Mouse (Mus musculus): ENCODE results near the gene Metrnl.

Metrnl gene

DNA sequence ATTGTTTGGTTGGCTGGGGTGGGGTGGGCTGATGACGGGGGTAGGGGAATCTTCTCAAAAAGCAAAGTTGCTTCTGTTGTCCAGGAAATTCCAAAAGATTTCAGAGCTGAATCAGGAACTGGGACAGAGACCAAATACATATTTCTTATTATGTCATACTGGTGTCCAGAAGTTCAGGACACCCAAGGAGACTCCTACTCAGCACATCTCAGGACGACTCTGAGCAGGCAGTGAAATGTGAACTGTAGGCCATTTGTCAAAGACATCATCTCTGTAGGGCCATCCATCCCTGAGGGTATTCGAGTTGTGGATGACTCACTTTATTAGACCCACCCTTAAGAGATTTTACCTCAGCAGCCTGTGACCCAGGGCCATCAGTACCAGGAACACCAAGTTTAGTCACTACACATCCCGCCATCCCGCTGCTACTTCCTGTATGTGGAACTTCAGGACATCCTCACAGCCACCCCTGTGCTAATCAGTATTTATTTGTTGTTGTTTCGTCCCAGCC is 15.8 kb upstream of the Metrnl start:
- DNase-seq (ENCODE audit: low read depth): no peak

DNA sequence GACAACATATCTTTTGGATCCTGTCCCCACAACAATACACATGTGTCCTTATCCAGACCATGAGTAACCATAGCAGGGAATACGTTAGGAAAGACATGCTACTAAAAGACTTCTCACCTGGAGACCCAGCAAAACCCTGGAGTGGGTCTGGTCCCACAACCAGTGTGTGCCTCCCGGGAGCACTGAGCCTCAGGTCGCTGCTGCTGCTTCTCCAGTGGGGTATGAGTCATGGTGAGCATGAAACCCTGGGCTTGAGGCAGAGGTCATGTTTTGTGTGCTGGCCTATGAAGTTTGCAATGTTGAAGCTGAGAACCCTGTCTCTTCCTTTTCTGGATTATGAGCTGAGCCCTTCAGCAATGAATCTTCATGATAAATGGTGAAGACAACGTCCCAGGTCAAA is 15.3 kb upstream of the Metrnl start:
- DNase-seq (ENCODE audit: low read depth): no peak

DNA sequence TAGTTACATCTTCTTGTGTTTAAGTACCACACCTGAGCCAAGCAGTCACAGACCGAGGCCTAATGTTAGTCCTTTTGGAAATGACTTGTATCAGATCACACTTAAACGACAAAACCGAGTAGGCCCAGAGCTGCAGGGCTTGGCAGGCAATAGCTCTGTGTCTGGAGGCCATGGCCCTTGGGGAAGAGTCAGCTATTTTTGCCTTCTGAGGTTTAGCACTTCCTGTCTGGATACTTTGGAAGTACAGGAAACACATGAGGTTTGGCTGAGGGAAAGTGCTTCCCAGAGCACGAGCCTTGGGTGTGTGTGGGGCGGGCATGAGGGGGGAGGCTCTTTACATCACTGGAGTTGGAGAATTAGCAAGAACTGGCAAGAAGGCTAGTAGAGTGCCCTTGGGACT is 14.7 kb upstream of the Metrnl start:
- no peak for DNase-seq (ENCODE audit: low read depth)

DNA sequence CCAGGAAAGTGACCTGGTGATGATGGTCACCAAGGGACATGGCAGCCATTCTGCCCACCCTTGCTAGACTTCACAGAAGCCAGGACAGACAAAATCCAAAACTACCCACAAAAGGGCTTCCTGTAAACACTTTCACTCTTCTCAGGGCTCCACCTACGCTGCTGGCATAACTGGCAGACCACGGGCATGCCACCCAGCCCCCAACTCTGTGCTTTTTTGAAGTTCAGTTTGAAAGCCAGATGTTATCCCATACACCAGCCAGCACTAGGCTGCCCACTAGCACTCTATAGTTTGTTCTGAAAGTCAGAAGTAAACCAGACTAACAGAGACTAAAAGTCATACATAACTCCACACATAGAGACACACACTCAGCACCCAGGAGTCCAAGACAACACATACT is 13.3 kb upstream of the Metrnl start:
- DNase-seq (ENCODE audit: low read depth): no peak

DNA sequence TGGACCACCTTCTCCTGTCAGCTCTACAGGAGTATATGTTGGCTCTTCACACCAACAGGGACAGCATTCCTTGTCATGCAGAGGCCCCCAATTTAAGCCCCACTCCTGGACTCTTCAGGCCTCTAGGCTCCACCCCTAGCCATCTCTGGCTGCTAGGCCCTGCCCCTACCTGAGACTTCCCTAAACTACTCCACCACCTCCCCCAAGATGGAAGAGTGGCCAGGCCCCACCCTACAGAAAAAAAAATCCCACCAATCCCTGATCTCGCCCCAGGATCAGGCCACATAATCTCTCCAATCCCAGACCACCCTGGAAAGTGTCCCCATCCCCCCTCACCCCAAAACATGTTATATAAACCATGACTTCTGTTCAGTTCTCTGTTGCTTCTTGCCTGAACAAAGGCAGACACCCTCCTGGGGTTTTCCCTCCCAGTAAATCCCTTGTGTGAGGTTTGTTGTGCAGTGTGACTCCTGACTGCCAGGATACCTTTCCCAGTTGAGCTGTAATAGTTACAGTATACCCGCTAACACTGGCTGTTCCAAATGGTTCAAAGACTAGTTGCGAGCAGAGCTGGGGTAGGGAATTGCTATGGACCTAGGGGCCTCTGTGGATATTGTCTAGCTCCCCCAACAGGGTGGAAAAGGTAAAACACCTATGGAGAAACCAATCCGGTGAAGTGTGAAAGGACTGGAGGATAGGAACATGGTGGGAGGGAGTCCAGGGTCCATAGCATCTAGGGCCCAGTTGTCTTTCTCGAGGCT is 5.9 kb upstream of the Metrnl start:
- no peak for DNase-seq (ENCODE audit: low read depth)

DNA sequence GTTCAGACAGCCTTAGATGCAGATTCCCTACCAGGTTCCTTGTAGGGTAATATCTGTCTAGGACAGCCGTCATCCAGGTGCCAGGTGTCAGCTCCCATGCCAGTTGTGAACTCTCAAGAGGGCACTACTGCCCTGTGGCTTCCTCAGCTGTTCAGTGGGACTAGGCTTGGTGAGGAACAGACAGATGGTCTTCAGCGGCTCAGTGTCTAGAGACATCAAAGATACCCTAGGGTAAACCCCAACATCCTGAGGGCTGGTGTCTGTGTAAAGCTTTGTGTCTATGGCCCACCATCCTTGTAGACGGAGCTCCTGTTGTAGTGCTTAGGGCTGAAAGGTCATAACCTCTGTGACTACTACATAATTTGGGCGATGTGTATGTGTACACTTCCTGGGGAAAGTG is 4.1 kb upstream of the Metrnl start:
- no peak for DNase-seq (ENCODE audit: low read depth)

DNA sequence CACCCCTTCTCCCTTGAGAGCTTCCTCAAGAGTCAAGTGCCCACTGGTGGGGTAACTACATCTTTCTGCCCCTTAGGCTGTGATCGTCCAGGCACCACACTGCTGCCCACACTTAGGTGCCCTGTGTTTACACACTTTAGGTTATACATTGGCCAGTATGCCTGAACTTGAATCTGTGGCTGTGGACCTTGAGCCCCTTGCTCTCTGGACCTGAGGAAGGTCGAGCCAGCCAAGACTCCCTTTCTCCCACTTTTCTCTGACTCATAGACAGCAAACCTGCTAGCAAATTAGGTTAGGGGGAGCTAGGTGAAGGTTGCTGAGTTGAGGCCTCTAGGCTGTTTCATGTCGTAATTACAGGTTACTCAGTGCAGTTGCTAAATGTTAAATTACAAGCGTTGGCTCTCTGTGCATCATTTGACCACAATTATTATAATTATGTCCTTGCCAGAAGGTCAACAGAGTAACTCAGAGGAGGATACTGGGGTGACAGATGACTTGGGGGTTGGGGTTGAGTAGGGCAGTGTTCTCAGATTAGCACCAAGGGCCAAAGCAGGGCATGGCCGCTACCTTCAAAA is 2.9 kb upstream of the Metrnl start:
- no peak for DNase-seq (ENCODE audit: low read depth)

DNA sequence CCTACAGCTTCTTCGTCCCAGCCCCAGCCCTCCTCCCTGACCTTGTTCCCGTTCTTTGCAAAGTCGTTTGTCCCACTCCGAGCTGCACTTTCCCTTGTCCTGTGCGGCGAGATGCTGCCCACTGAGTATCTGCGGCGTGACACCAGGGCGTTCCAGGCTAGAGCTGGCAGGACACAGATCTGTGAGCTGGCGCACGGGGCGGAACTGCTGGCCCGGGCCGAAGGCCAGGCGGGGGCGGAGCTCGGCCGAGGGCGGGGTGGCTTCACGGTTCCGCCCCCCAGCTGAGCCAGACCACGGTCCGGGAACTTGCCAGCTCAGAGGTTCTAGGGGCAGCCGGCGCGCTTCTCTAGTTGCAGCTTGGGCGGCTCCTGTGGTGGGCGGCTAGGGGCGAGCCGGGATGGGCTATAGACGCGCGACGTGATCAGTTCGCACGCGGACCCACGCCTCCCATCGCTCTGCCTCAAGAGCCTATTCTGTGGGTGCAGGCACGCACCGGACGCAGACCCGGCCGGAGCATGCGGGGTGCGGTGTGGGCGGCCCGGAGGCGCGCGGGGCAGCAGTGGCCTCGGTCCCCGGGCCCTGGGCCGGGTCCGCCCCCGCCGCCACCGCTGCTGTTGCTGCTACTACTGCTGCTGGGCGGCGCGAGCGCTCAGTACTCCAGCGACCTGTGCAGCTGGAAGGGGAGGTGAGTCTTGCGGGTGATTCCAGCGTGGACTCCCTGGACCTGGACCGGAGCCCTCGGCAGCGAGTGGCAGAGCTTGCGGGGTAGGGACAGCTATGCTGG is 959 bp downstream of the Metrnl start:
- DNase-seq (ENCODE audit: low read depth): peak; percentile 19

DNA sequence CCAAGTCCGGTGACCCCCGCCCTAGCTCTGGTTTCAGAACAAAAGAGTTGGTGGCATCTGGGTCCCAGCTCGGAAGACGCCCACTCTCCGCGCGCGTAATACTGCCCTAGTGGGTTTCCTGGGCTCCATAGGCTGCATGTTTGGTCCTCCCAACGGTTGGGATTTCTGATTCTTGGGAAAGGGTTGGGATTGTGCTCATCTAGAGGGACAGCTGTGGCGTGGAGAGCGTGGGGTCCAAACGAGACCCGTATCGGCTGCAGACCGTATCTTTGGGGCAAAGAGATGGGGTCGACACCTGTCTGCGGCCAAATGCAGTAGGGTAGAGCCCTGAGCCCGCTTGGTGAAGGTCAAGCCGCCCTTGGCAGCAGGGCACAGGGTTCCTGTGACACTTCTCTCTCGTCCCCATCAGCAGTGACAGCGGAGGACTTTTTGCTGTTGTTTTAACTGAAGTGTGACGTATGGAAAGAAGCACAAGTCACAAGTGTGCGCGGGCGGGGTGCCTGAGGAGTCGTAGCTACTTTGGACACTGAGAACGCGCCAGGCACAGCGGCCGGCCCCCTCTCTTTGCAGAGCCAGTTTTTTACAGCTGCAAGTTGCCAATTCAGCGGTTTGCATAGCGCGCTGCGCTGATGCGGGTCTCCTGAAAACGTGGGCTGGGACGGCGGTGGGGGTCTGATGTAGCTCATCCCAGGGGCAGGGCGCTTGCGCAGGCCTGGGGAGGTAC is 1.7 kb downstream of the Metrnl start:
- DNase-seq (ENCODE audit: low read depth): no peak

DNA sequence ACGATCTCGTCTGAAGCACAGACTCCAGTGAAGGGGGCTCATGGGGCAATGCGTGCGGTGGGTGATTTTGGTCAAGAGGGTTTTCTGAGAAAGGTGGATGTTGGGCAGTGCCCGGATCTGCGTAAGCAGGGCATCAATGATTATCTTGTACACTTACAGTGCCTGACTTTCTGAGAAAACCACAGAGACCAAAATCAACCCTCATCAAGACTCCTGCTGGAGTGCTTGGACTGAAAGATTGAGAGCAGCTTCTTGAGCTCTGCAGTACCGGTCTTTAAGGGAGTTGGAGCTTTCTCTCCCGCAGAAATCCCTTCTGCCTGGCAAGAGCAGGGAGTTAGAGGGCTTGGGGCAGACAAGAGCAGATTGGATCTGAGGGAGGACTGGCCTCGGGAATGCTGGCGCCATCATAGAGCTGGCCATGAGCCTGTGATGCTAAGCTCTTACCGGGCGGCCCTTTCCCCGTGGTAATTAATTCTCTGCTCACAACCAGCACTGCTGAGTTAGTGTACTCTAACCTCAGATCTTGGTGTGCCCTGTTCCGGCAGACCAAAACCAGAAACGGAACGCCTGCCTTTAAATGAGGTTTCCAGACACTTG is 2.4 kb downstream of the Metrnl start:
- no peak for DNase-seq (ENCODE audit: low read depth)

DNA sequence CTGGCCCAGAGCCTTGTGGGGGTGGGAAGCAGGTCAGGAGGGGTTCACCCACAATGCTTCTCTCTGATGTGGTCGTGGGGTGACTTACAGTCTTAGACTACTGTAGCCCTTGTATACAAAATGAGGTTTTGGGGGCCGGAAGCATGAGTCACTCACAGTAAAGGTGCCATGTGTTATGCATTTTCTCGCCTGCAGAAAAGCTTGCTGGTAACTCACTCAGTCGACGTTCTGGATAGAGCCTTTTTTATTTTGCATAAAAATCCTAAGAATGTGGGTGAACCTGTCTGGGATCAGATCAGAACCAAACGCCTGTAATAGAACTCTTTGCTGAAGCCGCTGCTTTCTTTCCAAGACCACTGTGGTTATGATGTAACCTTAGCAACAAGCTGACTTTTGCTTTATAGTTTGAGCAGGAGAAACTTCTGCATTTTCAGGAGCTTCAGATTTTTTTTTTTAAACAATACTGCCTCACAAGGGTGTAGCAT is 5.2 kb downstream of the Metrnl start:
- DNase-seq (ENCODE audit: low read depth): no peak

DNA sequence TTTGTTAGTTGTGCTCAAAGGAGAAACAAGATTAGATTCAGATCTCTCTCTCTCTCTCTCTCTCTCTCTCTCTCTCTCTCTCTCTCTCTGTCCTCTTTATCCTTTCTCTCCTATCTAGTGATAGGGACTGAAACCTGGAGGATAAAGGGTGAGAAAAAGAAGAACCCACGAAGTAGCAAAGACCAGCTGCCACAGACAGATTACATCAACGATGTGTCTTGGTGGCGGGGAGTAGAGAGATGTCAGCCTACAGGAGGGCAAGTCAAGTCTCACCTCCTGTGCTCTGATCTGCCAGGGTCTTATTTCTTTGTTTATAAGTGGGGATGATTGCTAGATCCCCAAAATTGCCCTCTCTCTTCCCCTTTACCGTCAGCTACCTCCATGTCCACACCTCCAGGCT is 7.9 kb downstream of the Metrnl start:
- DNase-seq (ENCODE audit: low read depth): no peak

DNA sequence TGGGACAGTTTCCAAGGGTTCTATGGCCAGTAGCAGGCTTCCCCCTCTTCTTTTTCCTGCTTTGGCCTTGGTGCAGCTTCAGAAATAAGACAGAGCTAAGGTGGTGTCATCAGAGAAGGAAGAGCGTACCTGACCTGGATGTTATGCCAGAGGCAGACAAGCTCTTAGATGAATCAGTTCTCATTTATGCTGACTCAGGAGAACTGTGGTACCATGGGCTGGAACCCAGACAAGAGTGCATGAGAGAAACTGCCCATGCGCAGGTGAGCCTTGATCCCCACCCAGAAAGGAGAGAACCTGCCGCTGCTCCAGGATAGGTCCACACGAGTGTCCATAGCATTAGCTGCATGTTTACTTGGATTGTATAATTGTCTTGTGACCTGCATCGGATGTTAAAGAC is 8.9 kb downstream of the Metrnl start:
- no peak for DNase-seq (ENCODE audit: low read depth)

DNA sequence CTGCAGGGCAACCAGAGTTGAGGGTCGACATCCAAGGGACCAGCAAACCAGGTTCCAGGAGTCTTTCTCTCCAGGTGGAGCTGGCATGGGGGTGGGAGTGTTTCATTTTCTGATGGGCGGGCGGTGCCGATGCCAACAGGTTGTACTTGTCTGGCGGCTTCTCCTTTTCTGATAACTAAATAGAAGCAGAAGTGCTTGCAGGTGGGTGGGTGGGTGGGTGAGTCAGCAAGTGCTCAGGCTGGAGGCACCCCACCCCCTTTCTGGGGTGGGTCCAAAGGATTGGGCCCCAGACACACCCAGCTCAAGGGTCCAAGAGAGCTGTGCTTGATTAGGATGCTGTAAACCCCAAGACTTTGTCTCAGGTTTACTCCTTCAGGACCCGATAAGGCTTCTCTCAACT is 11.6 kb downstream of the Metrnl start:
- DNase-seq (ENCODE audit: low read depth): no peak

DNA sequence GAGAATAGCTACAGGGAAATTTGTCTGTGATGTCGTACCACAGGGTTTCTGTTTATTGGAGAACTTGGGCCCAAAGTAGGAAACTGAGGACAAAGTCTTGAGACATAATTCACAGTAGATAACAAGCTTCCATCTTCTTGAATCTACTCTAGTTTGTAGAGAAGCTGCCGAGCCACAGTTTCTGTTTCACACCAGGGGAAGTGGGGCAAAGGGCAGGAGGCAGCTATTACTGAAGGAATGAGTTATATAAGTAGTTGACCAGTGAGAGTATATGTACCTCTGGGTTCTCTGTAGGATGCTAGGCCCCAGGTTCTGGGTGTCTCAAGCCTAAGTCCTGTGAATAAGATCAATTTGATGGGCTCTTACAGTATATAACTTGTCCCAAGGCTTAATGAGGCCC is 12.2 kb downstream of the Metrnl start:
- no peak for DNase-seq (ENCODE audit: low read depth)

DNA sequence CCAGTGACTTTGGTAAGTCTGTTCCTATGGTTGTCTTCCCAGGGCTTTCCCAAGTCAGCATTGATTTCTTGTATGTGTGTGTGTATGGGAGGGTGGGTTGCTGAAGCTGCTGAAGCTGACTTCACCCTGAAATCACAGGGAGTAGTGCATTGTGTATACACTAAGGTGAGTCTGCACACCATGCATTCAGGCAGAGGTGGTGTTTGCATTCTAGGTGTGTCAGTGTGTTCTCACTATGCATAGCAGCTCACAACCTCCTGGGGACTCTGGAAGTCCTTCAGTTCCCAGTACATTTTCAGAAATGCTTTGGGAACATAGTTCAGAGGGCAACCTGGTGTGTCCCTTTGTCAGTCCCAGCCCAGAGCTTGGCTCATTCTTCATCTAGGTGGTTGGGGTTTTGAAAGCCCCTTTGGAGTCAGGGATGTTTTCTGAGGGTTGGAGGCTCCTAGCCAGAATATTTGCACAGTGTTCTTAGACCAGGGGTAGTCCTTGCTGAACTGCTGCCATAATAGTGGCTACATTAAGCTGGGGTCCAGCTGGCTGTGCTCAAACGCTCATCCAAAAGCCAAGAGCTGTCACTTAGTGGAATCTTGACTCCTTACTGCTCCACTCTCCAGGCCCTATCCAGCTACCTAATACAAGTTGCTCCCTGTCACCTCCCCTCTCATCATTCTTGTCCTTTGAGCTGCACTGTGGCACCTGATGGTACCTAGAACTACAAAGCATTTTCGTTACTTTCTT is 13.6 kb downstream of the Metrnl start:
- no peak for DNase-seq (ENCODE audit: low read depth)

DNA sequence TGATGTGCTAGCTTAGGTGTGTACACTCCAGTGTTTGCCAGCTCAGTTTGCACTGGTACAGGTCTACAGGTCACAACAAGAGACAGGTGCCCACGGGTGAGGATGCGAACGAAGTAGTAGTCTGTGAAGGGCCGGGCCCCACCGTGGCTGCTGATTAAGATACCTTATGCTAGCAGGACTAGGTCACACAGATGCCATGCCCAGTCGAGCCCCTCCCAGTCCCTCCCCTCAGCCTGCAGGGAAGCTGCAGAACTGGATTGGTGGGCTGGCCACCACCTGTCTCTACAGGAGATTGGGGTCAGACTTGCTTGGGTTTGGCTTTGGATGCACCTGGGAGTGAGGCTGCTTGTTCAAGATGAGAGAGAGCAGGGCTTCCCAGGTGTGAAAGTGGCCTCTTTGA is 16.4 kb downstream of the Metrnl start:
- no peak for DNase-seq (ENCODE audit: low read depth)

DNA sequence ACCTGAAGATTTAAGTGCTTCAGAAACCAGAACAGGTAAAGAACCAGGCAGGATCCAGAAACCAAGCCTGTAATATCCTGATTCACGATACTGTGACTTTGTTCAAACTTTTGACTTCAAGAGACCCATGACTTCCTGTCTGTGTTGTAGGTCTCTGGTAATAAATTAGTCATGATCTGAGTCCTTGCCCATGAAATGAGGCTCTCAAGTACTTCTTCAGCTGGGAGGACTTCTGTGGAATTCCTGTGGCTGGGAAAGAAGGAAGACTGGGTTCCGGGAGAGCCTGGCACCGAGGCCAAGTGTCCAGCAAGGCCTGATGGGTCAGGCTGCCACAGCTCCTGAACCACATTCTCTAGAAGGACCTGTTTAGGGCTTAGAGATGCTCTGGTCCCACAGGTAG is 19.4 kb downstream of the Metrnl start:
- DNase-seq (ENCODE audit: low read depth): no peak

DNA sequence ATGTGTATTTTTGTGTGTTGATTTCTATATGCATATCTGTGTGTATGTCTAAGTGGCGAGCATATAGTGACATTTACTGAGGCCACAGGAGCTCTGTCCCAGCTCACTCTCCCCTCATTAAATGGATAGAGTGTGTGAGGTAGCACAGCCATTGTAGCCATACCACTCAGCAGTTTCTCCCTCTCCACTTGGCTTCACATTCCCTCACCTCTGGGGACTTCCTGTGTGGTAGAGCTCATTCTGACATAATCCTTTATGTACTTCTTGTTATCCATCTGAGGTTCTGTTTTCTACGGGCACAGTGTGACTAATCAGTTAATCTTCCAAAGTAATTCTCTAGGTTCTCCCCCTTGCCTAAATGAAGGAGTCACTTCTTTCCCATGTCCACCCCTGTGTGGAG is 21.1 kb downstream of the Metrnl start:
- DNase-seq (ENCODE audit: low read depth): no peak

DNA sequence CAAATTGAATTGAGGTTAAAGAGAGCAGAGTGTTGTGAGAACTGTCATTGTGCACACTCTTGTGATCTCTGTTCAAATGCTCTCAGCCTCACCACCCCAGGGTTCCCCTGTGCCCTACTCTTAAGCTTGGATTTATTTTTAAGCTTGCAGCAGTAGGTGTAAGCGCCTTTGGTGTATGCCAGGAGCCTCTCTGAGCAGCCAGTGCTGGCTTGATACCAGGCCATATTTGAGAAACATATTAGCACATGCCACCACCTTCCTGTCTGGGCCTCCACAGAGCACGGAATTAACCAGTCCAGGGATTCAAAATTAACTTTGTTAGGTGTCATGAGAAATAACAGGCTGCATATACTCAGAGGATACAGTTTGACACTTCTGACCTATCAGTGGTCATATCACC is 25.3 kb downstream of the Metrnl start:
- DNase-seq (ENCODE audit: low read depth): no peak

DNA sequence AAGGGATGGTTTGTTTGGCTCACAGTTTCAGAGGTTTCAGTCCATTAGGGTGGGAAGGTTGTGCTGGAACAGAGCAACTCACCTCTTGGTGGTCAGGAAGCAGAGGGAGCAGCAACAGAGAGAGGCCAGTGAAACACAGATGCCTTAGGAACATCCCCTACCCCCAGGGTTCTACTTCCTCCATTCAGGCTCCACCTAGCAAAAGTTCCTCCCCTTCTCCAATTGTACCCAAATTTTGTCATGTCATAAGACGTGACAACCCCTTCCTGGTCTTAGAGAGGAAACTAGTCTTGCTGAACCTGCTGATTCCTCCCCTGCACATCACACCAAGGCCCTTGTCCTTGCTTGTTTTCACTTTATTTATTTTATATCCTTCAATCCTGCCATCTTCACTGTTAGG is 32.8 kb downstream of the Metrnl start:
- DNase-seq (ENCODE audit: low read depth): no peak

All from c-Kit-positive CD71-positive TER-119-negative erythroid progenitor cells, embryonic 14.5 days (primary cell).